Mouse (Mus musculus): ENCODE data around the gene Hoxc11.

Hoxc11 gene

DNA sequence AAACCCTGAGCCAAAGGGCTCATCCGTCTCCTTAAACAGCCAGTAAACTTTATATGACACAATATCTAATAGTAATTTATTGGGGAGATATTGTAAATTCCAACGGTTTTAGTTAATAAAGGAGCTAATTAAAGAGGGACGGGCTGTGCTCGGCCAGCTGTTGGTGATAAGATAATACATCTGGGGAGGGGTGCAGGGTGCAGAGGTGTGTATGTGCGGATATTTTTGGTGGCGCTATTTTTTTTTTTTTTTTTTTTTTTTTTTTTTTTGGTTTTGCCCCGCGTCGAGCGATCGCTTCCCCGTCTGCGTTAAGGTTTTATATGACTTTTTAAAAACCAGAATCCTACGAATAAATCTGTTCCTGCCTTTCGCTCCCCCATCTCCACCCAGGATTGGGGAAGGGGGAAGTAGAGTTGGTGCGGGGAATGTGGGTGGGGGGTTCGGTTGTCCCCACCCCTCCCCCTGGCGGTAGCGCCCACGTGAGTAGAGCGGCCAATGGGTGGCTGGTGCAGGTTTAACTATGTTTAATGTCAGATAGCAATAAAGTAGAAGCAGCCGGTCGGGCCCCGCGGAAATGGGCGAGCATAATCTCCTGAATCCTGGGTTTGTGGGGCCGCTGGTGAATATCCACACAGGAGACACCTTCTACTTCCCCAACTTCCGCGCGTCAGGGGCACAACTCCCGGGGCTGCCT lies 17.8 kb upstream of the Hoxc11 start, which contains the start of gene Hoxc12:
Gene Hoxc12, plus strand, starts transcription at position 479 of the 694 bp plus-strand sequence.
- no peak for DNase-seq (ENCODE audit: low spot score in 2 of 2)

- no peak for DNase-seq (ENCODE audit: low spot score in 2 of 2)
These were observed 17.1 kb upstream of the Hoxc11 start for GRCm38 (mm10) chr15:102937036-102937666.

DNA sequence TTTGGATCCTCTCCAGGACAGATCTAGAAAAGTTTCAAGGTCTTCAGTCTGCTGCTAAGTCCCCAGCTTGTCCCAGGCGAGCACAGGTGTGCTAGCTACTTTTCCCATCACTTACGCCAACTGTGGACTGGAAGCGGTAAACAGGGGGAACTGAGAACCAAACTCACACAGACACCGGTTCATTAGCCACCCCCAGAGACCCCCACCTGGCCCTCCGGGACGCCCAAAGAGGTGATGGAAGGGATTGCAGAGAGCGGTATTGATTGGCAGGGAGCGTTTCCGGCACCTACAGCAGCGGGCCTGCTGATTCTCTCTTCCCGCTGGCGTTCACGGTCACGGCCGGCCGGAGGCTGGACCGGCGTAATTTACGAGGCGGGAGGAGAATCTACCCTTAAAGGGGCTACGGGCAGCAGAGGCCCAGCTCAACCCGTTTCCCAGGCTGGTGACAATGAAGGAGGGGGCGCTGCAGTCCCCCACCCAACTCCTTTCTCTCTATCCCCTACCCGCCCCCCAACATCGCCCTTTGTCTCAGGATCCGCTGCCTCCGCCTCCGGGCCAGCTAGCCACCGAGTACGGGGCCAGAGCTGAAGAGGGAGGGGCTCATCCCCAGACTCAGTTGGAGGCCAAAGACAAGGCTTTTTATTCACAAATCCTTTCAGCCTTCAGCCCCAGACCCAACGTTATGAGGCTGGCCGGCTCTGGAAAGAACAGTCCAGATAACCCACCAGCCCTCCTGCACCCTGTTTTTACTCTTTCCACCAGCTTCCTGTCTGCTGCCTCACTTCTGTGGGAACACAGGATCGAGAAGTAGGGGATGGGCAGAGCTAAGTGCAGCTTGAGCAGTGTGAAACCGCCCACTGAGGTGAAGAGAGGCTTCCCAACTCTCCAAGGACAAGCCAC lies 14.7 kb upstream of the Hoxc11 start:
- no peak for DNase-seq (ENCODE audit: low spot score in 2 of 2)

DNA sequence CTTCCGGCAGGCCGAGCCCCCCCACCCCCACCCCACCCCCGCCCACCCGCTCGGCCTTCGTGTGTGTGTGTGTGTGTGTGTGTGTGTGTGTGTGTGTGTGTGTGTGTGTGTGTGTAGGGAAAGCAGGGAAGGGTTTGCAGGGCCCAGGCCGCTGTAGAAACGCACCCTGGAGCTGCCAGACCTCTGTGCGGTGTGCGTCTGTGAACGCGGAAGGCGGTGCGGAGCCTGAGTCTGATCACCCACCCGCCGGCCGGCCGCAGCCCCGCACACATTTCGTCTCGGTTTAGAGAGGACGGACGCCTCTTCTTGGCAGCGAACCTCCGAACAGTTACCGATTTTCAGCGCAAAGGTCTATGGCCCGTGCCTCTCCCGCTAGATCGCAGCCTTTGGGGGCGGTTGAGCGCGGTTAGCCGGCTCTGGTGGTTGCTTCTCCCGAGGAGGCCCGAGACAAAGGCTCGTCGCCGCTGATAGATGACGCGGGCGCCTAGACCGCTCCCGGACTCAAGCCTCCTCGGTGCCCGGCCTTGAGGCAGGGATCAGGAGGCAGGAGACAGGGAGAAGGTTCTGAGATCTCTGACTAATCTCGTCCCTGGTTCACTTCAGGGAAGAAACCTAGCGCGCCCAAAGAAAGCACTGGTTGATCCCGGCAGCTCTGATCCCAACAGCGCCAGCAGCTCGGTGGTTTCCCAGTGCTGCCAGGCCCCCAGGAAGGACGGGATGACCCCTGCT lies 11.3 kb upstream of the Hoxc11 start:
- no peak for DNase-seq (ENCODE audit: low spot score in 2 of 2)

DNA sequence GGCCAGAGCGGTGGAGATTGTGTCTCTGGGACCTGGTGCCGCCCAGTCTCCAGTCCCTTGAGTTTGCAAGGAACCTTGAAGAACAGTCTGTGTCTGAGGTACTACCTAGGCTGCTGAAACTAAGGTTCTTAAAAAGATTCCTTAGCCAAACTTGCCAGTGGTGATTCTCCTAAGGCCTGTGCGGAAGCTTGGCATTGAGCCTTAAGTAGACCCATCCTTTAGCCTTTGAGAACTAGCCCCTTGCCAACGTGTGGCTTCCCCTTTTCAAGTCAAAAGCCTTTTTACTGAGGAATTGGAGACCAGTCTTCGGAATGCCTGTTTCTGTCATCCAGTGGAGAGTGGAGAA lies 10.8 kb upstream of the Hoxc11 start:
- DNase-seq (ENCODE audit: low spot score in 2 of 2), result no peak

GRCm38 (mm10) chr15:102945185-102946077 lies 8.8 kb upstream of the Hoxc11 start:
- no peak for DNase-seq (ENCODE audit: low spot score in 2 of 2)

DNA sequence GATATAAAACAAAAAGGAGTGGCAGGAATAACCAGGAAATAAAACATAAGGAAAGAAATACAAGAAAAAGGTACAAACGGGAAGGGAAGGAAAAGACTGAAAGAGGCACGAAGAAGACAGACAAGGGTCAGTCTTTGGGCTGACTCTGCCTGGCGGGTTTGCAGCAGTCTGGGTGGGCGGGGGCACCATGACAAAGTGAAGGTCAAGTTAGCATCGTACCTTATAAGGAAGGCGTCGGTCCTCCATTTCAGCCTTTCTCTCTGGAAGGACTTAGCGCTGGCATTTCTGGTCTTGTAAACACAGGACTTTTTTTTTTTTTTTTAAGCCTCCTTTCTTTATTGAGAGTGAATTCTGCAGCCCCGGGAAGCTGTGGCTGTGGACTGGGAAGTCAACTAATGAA lies 7.0 kb upstream of the Hoxc11 start:
- DNase-seq (ENCODE audit: low spot score in 2 of 2), result no peak

- DNase-seq (ENCODE audit: low spot score in 2 of 2), result no peak
These were observed 5.4 kb upstream of the Hoxc11 start for GRCm38 (mm10) chr15:102948842-102949241.

GRCm38 (mm10) chr15:102949696-102950095 lies 4.5 kb upstream of the Hoxc11 start:
- no peak for DNase-seq (ENCODE audit: low spot score in 2 of 2)

- DNase-seq (ENCODE audit: low spot score in 2 of 2), result no peak
These were observed 3.4 kb upstream of the Hoxc11 start for GRCm38 (mm10) chr15:102950877-102951276.

DNA sequence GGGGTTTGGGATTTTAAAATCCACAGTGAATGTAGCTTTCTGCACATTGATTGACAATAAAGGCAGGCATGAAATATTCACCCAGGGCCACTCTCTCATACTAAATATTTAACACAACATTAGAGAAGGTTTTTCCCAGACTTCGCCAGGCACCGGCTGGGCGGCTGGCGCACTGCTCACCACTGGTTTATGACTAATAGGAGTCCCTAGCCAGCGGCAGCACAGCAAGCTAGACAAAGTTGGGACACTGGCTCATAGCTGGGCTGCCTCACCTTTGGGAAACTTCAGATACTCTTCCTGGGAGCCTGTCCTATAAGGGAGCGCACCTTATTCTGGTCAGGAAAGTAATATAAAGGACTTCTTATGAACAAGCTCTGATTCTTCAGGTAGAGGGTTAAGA lies 666 bp upstream of the Hoxc11 start:
- DNase-seq (ENCODE audit: low spot score in 2 of 2), result no peak

DNA sequence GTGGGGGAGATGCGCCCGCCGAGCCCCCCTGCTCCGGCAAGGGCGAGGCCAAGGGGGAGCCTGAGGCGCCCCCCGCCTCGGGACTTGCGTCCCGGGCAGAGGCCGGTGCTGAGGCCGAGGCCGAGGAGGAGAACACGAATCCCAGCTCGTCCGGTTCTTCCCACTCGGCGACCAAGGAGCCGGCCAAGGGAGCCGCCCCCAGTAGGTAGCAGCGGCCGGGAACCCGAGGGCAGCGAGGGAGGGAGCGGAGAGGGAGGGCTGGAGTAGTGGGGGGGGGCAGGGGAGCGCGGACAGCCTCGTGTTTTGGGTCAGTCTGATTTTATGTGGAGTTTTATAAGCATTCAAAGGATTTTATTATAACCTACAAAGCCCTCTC lies 768 bp downstream of the Hoxc11 start:
- DNase-seq (ENCODE audit: low spot score in 2 of 2), result no peak

GRCm38 (mm10) chr15:102955833-102956640 lies 1.8 kb downstream of the Hoxc11 start:
- DNase-seq (ENCODE audit: low spot score in 2 of 2), result no peak

DNA sequence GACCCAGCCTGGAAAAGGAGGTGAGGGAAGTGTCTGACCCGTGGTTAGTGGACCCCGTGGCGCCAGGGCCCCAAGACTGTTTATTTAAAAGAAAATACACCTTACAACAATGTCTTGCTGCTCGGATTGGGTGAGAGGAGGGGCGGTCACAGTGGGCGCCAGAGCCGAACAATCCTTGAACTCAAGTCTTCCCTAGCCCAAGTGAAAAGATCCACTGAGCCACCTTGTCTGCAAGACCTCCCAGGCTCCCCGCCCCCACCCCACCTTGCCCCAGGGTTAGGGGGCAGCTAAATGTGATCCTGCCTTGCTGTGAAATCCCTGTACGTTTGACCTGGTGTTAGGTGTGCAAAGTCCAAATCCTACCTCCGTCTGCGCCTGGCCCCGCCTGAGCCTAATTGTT lies 2.7 kb downstream of the Hoxc11 start:
- DNase-seq (ENCODE audit: low spot score in 2 of 2), result no peak

DNA sequence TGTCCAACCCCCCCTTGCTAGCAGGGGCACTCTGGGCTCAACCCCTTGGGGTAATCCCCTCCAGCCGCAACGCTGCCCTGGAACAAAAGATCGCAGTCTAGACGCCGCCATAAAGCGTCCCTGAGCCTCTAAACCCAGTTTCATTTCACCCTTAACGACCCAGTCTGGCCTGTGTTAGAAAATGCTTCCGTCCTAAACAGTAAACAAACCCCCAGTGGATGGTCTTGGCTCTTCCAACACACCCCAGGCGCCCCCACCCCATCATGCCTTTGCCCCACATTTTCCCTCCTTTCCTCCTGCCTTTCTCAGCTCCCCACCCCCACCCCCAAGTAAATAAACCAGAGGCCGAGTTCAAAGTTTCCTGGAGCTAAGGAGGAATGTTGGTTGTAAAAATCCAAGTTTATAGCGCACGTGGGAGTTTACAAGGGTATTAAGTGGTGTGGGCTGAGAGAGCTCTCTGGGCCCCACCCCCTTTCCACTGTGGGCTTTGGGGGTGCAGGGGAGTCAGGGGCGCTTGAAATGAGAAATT lies 5.5 kb downstream of the Hoxc11 start:
- DNase-seq (ENCODE audit: low spot score in 2 of 2), result no peak

- DNase-seq (ENCODE audit: low spot score in 2 of 2), result no peak
These were observed 7.5 kb downstream of the Hoxc11 start for GRCm38 (mm10) chr15:102961728-102962127.

GRCm38 (mm10) chr15:102962492-102962891 lies 8.3 kb downstream of the Hoxc11 start:
- DNase-seq (ENCODE audit: low spot score in 2 of 2), result no peak

GRCm38 (mm10) chr15:102963259-102963658 lies 9.0 kb downstream of the Hoxc11 start:
- DNase-seq (ENCODE audit: low spot score in 2 of 2), result no peak

- DNase-seq (ENCODE audit: low spot score in 2 of 2), result no peak
These were observed 9.7 kb downstream of the Hoxc11 start for GRCm38 (mm10) chr15:102963671-102964640.

Data from urinary bladder, postnatal 4 days (tissue).